In the genomic region with DNA sequence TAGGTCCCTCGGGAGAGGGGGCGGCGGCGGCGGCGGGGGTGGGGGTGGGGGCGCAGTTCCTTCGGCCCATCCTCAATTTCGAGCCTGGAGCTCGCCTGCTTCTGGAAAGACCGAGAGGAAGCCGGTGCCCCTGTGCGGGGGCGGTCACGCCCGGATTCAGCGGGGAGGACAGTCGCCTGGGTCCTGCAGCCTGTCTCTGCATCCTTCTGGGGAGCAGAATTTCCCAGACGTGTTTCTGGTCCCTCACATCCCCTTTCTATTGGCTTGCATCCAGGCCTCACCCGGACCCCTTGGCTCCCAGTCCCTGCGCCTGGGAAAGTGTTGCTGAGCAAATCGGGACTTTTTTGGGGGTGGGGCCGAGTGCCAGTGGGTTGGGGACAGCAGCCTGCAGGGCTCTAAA, we compare ENCODE assay signal across 8 mouse cellular contexts. TPM values are rescaled to one million over a fixed set of nuclear protein-coding genes. Genes with fewer than 3 reads are reported as not detected.
DNase-seq lines count a peak whose midpoint lies in the region; ATAC-seq and TF ChIP-seq lines count a peak whose summit lies in the region.

No protein-coding gene starts in this region.

- peak overlapping the region; percentile 53 for H3K4me3 ChIP-seq in cortical plate, adult 2 months (ENCODE audit: insufficient read depth, low read length)

- H3K27ac ChIP-seq in cortical plate, adult 2 months (ENCODE audit: insufficient read depth, low read length) = no peak overlapping the region

- TF ChIP-seq CTCF in cortical plate, adult 2 months (IDR thresholded peaks at IDR 0.05; ENCODE audit: extremely low read depth, insufficient read depth, low read length) = no peak

- no peak for ATAC-seq in granulocyte monocyte progenitor cell, adult 5-6 weeks (replicated peaks; ENCODE audit: poor library complexity, severe bottlenecking)

- DNase-seq in retina, embryonic 14.5 days (ENCODE audit: low spot score) = peak; percentile 37
- DNase-seq in retina, postnatal 1 day = no peak
- peak; percentile 10 to 13 for DNase-seq in heart, adult 9 months (ENCODE audit: low spot score in 2 of 2)
- peak; percentile 65 for DNase-seq in kidney, postnatal 10 days
- peak; percentile 47 to 55 for DNase-seq in lung, postnatal 4 days
- peak; percentile 40 for DNase-seq in thymus, postnatal 14 days

- no peaks in the 10 kb centered on the region for H3K4me1 ChIP-seq in cortical plate, adult 2 months (ENCODE audit: control insufficient read depth, insufficient read depth, low read length)

- no peak for TF ChIP-seq POLR2A in cortical plate, adult 2 months (IDR thresholded peaks at IDR 0.05; ENCODE audit: extremely low read depth, insufficient read depth, low read length)

RNA-seq across cellular contexts. Expression of gene 1500009L16Rik, which starts 0.4 kb away (rescaled TPM):
- 24.6 and 28.7 TPM in 2 replicates for polyA plus RNA-seq in cortical plate, adult 2 months (2012; rRNA removed)
- 0.68 and 1.0 TPM in 2 replicates for total RNA-seq in granulocyte monocyte progenitor cell, adult 5-6 weeks (2014; fragmentation: Nextera tagmentation)
- total RNA-seq in granulocyte monocyte progenitor cell, adult 5-6 weeks (2017) = 0.57 TPM in 1 of 2 replicates, not detected in the other
